Mouse (Mus musculus) small intestine, adult 2 months (tissue): ENCODE measurements around the gene Pym1. TPM values are rescaled to one million over a fixed set of nuclear protein-coding genes. Genes with fewer than 3 reads are reported as not detected.

Source experiments
- H3K27ac ChIP-seq: fragments of 200-500 bp; 2 replicates; pipeline ENCODE4 v1.5.1; 2012; ENCODE audit warnings: low read depth, low read length, control low read depth, inconsistent platforms; ENCODE audit not compliant: insufficient read depth
- H3K27me3 ChIP-seq: fragments of 200-500 bp; 2 replicates; pipeline ENCODE4 v1.6.1; 2012; ENCODE audit warnings: mild to moderate bottlenecking, moderate library complexity, low read length, inconsistent platforms; ENCODE audit not compliant: control insufficient read depth, insufficient read depth
- H3K36me3 ChIP-seq: fragments of 200-500 bp; 2 replicates; pipeline ENCODE4 v1.6.1; 2012; ENCODE audit warnings: mild to moderate bottlenecking, low read length, control low read depth, inconsistent platforms; ENCODE audit not compliant: control insufficient read depth, insufficient read depth
- H3K4me1 ChIP-seq: fragments of 200-500 bp; 2 replicates; pipeline ENCODE4 v1.6.1; 2012; ENCODE audit warnings: low read length, inconsistent platforms, mixed read lengths; ENCODE audit not compliant: control insufficient read depth, insufficient read depth, insufficient read length
- H3K4me3 ChIP-seq: fragments of 200-500 bp; 2 replicates; pipeline ENCODE4 v1.5.1; 2012; ENCODE audit warnings: low read depth, mild to moderate bottlenecking, control low read depth, inconsistent platforms, low read length, moderate library complexity
- CTCF ChIP-seq: fragments of 200-500 bp; IDR thresholded peaks from 2 replicates; pipeline ENCODE4 v1.5.1; 2012; ENCODE audit warnings: low read depth, mild to moderate bottlenecking, control low read depth, inconsistent platforms, low read length, moderate library complexity, mixed read lengths; ENCODE audit not compliant: insufficient replicate concordance, insufficient read length; ENCODE audit errors: extremely low read depth
- POLR2A ChIP-seq: fragments of 200-500 bp; IDR thresholded peaks from 2 replicates; pipeline ENCODE4 v1.6.1; 2012; ENCODE audit warnings: low read depth, mild to moderate bottlenecking, control low read depth, inconsistent platforms, low read length, moderate library complexity
- WGBS: fragments of 180-500 bp; shearing (Covaris S2); methylation state at CpG from one replicate; pipeline ENCODE4 v1.1.7; 2018; 5-methylcytosine and 5-hydroxymethylcytosine counted together
- polyA plus RNA-seq: library from polyadenylated mRNA; depleted of rRNA; stranded (reverse); fragments of >200 nt; gene quantifications from 2 replicates; pipeline ENCODE4 v1.2.3, GENCODE M21; 2012

Pym1 gene
- polyA plus RNA-seq, 1 experiment: 17.0 TPM

GRCm38 (mm10) chr10:128795581-128795980, 47.9 kb downstream of the Pym1 start:
- Histone ChIP-seq H3K4me1 (no peaks in the 10 kb centered on the region), H3K27me3 (no peaks in the 10 kb centered on the region), H3K4me3 (no peak overlapping the region), H3K36me3 (no peaks in the 10 kb centered on the region), H3K27ac (no peak overlapping the region)
- TF ChIP-seq CTCF: no peak
- TF ChIP-seq POLR2A: no peak
- 94% methylated on average over 3 of the region's 3 CpGs for WGBS

GRCm38 (mm10) chr10:128798676-128799075, 51.0 kb downstream of the Pym1 start:
- Histone ChIP-seq H3K4me1 (no peaks in the 10 kb centered on the region), H3K36me3 (no peaks in the 10 kb centered on the region), H3K4me3 (no peak overlapping the region), H3K27me3 (no peaks in the 10 kb centered on the region), H3K27ac (no peak overlapping the region)
- TF ChIP-seq POLR2A: no peak
- no peak for TF ChIP-seq CTCF
- 89% methylated on average over 8 of the region's 8 CpGs for WGBS

- no peak for TF ChIP-seq CTCF
- TF ChIP-seq POLR2A: no peak
- WGBS: 95% methylated on average over 16 of the region's 16 CpGs
Measured at GRCm38 (mm10) chr10:128801981-128802495, 54.3 kb downstream of the Pym1 start.

GRCm38 (mm10) chr10:128802956-128803355, 55.3 kb downstream of the Pym1 start:
- 83% methylated on average over 4 of the region's 4 CpGs for WGBS
- no peak overlapping the region for H3K27ac ChIP-seq
- TF ChIP-seq CTCF (no peak), POLR2A (no peak)

More at GRCm38 (mm10) chr10:128801981-128802495, 54.3 kb downstream of the Pym1 start:
- no peak overlapping the region for H3K27ac ChIP-seq
- peaks cover 10% of the 10 kb centered on the region; the same call in 1 of the 2 replicates for H3K4me1 ChIP-seq
- H3K36me3 ChIP-seq: no peaks in the 10 kb centered on the region
- no peaks in the 10 kb centered on the region for H3K27me3 ChIP-seq
- no peak overlapping the region for H3K4me3 ChIP-seq

GRCm38 (mm10) chr10:128803361-128803760, 55.7 kb downstream of the Pym1 start:
- H3K27ac ChIP-seq: peak overlapping the region; percentile 50
- TF ChIP-seq POLR2A (no peak), CTCF (no peak)
- H3K4me1 ChIP-seq: peaks cover 18% of the 10 kb centered on the region
- H3K27me3 ChIP-seq: no peaks in the 10 kb centered on the region
- H3K4me3 ChIP-seq: peak overlapping the region; percentile 91
- no peaks in the 10 kb centered on the region for H3K36me3 ChIP-seq
- WGBS: 44% methylated on average over 6 of the region's 6 CpGs

More at GRCm38 (mm10) chr10:128802956-128803355, 55.3 kb downstream of the Pym1 start:
- H3K36me3 ChIP-seq: no peaks in the 10 kb centered on the region
- H3K4me1 ChIP-seq: peaks cover 17% of the 10 kb centered on the region
- H3K4me3 ChIP-seq: no peak overlapping the region
- no peaks in the 10 kb centered on the region for H3K27me3 ChIP-seq

GRCm38 (mm10) chr10:128803771-128804270, 56.1 kb downstream of the Pym1 start, which contains the start of gene Dnajc14:
Dnajc14 (plus strand) TSS chr10:128804062.
- 1% methylated on average over 14 of the region's 14 CpGs for WGBS
- Histone ChIP-seq H3K36me3 (peaks cover 3% of the 10 kb centered on the region; the same call in 1 of the 2 replicates), H3K4me1 (peaks cover 21% of the 10 kb centered on the region), H3K27ac (peak within 1 kb of the TSS; percentile 97), H3K27me3 (no peaks in the 10 kb centered on the region), H3K4me3 (peak within 1 kb of the TSS; percentile 91)
- TF ChIP-seq POLR2A (no peak), CTCF (no peak)

- Histone ChIP-seq H3K36me3 (peaks cover 6% of the 10 kb centered on the region; the same call in 1 of the 2 replicates), H3K4me1 (peaks cover 23% of the 10 kb centered on the region), H3K27me3 (no peaks in the 10 kb centered on the region), H3K27ac (peak within 1 kb of the TSS; percentile 97), H3K4me3 (peak within 1 kb of the TSS; percentile 91)
- no peak for TF ChIP-seq CTCF
- 0 out of 2 replicates have a peak, but pooled peaks have one; percentile 26 for TF ChIP-seq POLR2A
- under 1% methylated on average over 28 of the region's 28 CpGs for WGBS
Measured at GRCm38 (mm10) chr10:128804271-128805091, 56.8 kb downstream of the Pym1 start, which contains the start of gene Tmem198b. Tmem198b (minus strand) TSS chr10:128804370.
